Mouse (Mus musculus): ENCODE measurements around the gene Setdb1. TPM values are rescaled to one million over a fixed set of nuclear protein-coding genes. Genes with fewer than 3 reads are reported as not detected.

The Setdb1 gene
- total RNA-seq, 2 experiments from 2014 or later = 23.8 to 30.8 TPM

DNA sequence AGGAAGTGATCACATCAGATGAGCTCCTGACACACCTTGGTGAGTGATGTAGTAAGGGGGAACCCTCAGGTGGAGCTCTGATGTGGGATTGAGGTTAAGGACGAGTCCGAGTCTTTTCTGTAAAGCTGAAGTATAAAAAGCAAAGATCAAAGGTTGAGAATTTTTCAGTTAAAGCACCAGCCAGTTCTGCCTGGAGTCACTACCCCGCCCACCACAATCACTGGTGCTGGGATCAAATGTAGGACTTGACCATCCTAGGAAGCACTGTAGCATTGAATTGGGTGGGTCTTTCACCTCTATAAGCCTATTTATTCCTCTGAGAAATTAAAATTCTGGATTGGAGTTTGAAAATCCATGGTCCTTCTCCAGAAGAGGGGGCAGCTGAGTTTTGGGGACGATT lies 66.0 kb downstream of the Setdb1 start:
- DNase-seq = no peak

DNA sequence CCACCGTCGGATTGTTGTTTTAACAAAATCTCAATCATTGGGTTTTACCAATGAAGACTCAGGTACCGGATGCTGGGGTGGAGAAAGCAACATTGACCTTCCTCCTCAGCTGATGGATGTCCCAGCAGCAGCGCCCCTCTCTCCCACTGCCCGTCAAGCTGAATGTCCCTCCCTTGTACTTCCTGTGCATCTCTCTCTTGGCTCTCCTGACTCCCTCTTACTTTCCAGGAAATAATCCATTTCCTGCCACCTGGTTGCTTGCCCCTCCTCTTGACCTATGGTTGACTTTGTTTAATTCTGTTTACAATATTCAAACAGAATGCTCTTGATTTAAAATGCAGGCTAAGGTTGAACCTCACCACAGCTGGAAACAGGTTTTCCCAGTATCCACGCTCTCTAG lies 66.8 kb downstream of the Setdb1 start:
- no peak for DNase-seq

DNA sequence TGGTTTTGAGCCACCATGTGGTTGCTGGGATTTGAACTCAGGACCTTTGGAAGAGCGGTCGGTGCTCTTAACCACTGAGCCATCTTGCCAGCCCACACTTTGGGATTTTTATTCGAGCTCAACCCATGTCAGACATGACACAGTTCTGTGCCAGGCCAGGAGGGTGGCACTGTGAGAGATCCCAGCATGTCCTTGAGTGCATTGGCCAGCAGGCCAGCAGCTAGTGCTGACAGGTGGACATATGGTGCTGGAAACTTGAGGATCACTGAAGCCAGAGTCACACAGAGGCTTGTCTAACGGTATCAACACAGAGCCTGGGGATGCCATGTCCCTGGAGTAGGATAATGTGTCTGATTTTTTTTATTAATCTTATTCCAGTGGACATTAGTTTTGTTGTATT lies 67.6 kb downstream of the Setdb1 start:
- no peak for DNase-seq

DNA sequence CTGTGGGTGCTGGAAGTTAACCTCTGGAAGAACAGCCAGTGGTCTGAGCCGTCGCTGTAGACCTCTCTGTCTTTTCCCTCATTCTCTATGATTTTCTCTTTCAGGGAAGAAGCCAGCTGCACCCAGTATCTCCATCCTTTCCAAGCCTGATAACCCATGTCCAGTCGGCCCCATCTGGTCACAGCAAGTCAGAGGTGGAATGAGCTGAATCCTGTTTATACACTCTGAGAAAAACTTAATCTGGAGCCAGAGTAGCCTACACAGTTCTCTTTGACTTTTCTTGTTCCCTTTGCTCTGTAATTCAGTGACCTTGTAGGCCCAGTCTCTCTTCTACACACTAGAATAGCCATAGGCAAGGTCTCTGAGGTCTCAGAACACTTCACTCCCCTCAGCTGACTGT lies 69.5 kb downstream of the Setdb1 start:
- no peak for DNase-seq

DNA sequence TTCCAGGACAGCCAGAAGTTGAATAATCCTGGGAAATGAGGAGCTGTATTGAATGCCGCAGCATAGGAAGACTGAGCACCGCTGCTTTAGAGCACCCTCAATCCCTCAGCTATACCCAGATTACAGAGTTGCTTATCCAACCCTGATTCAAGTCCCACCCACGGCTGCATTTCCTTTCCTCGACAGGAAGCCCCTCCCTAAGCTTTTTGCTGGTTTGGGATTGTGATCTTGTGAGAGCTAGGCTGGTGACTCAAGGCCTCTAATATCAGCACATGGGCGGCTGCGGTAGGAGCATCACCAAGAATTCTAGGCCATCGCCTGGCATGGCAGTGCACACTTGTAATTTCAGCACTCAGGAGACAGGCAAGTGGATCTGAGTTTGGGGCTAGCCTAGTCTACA lies 70.5 kb downstream of the Setdb1 start:
- no peak for DNase-seq

DNA sequence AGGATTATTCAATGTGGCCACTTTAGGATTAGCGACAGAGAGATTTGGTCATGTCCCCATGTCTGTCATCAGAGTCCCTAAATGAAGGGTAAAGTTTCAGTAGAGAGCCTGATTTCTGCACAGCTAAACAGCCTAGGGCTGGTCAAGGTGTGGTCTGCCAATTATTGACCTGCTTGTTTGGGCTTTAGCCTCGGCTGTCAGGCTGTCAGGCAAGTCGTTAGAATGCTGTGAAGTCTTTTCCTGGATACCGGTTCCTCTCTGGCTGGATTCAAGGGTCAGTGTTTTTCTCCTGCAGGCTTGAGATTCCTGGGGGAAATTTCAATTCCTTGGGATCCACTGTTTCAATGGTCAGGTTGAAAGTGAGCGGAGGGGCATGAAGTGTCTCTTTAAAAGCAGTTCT lies 71.0 kb downstream of the Setdb1 start:
- no peak for DNase-seq

DNA sequence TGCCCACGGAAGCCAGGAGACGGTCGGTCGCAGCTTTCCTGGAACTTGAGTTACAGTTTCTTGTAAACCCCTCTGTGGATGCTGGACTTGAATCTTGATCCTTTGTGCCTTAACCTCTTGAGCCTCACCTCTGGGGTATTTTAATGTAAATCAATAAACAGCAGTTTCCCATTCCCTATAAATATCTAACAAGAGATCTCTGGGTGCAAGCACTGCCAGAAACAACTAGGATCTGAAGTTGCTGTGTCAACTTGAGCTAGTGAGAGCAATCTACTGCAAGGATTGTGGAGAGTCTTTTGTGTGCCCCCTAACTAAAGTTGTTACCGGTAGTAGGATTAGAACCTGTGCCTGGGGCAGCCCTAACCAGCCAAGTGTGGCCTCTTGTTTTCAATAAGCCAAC lies 71.6 kb downstream of the Setdb1 start:
- no peak for DNase-seq

DNA sequence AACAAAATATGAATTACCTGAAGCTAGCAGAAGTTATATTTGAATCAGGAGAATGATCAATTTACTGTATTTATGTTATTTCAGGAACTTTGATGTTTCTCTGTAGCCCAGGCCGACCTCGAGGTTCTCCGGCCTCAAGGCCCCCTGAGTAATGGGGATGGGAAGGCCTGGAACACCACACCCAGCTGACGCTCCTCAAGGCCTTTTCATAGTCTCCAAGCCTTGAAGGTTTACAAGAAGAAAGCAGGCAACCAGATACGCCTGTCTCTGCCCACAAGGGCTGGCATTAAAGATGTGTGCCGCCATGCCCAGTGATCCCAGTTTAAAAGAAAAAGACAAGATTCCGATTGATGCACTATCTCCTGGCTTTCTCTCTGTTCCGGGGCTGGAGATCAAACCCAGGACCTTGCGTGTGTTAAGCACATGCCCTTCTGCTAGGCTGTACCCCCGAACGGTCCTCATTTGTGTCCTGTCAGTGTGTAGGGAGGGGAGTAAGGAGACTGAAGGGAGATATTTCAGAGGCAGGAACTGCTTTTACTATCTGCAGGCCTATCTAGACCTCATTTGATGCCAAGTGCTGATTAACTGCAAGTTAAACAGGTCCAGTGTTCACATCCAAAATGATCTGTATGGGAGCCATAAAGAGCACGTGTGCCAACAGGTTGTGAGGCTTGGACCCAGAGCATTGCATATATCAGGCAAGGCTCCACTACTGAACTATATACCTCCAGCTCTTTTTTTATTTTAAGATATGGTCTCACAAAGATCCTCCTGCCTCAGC lies 72.3 kb downstream of the Setdb1 start:
- peak; percentile 61 for DNase-seq

DNA sequence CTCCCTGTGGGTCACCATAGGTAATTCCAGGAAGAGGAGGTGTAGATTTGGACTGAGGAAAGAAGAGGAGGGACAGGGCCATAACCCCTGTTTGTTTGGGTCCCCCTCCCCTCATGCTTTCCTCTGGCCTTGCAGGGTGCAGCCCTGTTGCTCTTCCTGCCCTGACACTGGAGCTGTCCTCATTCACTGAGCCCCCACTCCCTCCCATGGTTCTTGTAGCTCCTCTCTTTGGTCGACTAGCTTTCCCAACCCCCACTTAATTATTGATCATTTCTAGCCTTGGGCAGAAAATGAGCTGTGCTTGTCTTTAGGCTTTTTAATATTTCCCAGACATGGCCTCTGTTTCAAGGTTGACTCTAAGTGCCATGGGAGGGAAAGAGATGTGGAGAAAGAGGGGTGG lies 72.9 kb downstream of the Setdb1 start:
- DNase-seq = no peak

DNA sequence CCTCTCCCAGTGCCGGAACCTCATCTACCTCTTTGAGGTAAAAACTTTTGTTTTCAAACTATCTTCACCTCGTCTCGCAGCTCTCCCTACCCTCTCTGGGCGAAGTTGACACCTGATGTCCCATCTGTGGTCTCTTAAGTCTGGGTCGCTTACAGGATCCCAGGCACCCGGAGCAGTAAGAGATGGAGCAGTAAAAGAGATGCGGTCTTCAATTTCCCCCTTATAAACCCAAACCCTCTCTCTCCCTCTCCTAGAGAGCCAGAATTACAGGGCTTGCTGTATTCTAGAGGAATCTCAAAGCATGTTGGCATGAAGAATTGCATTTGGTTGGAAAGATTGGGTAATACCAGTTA lies 73.4 kb downstream of the Setdb1 start:
- no peak for DNase-seq

DNA sequence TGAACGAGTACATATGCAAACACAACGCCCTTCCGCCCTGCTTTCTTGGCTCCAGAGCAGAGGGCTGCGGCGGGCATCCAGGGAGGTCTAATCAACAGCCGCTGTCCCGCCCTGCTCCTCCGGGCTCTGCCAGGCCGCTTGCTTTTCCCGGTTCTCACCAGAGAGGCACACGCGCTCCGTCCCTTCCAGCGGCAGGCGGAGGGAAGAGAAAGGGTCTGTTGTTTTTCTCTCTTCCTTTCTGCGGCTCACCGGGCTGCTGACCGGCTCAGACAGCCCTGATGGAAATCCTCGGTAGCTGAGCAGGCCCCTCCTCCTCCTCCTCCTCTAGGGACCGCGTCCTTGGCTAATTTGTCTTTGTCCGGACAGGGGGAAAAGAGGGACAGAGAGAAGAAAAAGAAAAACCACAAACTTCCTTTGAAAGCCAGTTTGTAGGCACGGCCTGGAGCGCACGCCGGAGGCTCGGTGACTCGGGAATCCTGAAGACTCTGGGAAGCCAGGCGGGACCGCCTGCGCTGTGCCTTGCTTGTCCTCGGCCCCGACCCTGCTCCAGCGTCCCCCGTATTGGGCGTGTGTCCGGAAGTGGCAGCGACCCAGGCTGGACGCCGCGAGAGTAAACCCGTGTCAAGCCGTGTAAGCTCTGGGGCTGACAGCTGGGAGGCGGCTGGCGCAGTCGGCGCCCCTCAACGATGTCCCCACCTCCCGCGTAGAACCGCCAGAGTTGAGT lies 74.0 kb downstream of the Setdb1 start:
- peak; percentile 84 for DNase-seq

DNA sequence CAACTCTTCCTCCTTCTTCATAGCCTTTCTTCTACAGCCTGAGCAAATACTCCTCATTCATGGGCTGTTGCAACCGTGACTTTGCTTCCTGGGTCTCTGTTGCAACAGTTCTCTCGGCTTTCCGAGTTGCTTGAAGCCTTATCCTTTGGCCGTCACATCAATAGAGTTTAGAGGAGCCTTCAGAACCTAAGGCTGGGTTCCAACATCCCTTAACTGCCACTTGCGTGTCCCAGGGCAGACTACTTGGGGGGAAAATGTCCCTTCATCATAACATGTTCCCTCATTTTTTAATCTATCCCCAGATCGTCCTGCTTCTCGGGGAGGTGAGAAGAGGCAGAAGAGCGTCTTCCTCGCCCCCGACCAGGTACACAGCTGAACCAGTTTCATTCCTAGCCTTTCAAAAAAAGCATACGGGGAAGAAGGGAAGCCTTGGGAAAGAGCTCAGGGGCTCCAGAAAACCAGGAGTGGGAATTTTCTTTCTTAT lies 74.6 kb downstream of the Setdb1 start:
- peak; percentile 70 for DNase-seq

DNA sequence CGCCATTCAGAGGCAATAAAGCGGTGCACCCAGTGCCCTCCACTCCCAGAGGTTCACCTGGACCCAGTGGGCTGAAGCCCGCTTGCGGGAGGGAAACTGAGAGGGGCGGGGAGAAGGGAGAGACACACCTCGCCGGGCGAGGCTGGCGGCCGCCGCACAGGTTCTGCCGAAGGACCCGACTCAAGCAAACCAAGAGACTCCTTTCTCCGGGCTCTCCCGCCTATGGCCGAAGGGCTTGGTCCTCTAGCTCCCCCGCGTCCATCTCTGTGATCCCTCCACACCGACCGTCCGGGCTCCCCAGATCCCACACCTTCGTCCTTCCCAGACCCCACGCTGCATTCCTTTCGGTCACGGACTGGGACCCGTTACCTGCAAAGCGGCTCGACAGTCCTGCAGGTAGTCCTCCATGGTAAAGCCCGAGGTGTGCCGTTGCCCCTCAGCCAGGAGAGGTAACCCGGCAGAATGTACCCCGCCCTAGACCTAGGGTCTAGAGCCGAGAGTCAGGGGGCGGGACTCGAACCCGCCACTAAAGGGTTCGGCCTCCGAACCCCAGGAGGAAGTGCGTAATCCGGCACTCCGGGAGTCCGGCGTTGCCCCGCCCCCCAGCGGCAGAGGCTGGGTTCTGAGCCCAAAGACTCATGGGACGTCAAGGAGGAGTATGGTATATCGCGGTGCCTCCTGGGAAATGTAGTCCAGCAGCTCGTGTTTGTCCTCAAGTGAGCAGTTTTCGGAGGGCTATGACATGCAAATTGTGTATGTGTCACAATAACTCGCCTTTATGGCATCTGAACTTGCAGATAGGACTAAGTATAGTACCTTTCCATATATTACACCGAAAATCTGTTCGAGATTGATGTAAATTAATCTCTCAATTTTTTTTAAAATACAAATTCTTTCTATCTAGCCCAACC lies 75.5 kb downstream of the Setdb1 start, which contains the start of the genes Mindy1 and Prune1:
TSS of gene Mindy1 (plus strand) at position 130 of the 911 bp plus-strand sequence.
TSS of gene Prune1 (minus strand) at position 861 of the 911 bp plus-strand sequence.
- peak; percentile 99 for DNase-seq

DNA sequence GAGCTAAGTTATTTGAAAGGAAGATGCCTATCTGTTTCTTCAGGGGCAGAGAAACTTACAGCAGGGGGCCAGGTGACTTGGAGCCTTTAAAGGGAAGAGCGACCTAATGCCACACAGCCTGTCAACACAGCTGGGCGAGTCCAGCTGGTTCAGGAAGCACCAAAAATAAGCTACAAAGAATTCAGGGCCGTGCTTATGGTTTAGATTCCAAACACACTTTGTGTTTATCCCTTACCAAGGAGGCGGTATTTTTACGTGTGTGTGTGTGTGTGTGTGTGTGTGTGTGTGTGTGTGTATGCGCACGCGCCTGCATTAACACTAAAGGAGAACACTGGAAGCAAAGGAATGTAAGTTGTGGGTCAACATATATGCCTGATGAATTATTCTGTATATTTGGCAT lies 76.3 kb downstream of the Setdb1 start:
- DNase-seq = peak; percentile 45

DNA sequence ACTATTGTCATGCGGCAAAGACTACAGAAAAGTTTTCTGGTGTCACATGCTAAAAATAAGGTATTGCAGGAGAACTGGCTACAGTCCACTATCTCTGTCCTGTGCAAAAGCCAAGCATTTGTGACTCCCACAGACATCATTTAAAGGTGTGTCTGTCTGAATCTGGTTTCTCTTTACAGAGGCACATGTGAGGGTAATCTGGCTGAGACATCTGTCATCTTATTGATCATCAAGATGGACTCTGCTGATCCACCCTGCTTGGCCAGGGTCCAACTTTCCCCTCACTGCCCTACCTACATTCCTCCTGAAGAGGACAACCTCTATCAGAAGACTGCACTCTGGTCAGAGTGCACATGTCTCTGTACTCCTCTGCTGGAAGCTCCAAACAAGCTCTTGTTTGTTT lies 79.9 kb downstream of the Setdb1 start:
- no peak for DNase-seq

DNA sequence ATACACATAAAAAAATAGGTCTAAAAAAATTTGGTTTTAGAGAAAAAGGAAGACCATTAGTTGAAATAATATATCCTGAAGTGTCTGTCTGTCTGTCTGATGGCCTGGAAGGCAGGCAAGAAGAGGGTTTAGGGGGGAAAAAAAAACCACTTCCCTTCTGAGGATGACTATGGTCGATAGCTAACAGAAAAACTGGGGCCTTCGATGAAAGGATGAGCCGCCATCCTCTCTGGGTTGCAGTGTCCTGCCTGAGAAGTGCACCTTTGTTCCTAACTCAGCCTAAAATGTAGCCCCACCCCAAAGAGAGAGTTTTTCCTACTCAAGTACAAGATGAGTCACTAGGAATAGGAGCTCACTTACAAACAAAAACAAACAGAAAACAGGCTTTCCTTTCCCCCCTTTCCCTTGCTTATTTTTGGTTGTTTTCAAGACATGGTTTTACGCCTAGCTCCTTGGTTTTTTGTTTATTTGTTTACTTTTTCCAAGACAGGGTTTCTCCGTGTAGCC lies 80.5 kb downstream of the Setdb1 start:
- DNase-seq = no peak

DNA sequence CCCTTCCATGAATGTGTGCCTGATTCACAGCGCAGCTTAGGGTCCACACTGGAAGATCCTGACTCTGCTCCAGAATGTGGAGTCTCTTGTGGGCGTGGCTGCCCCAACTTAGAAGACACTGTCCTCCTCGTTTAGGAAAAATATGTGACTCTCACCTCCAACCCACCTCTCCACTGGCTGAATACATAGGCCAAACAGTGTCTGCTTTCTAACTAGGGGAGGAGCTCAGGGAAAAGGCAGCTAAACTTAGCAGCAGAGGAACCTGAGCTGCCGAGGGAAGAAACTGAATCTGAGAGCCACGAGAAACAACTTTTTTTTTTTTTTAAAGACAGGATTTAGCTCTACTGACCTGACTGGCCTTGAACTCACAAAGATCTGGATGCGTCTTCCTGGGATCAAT lies 81.8 kb downstream of the Setdb1 start:
- no peak for DNase-seq

DNA sequence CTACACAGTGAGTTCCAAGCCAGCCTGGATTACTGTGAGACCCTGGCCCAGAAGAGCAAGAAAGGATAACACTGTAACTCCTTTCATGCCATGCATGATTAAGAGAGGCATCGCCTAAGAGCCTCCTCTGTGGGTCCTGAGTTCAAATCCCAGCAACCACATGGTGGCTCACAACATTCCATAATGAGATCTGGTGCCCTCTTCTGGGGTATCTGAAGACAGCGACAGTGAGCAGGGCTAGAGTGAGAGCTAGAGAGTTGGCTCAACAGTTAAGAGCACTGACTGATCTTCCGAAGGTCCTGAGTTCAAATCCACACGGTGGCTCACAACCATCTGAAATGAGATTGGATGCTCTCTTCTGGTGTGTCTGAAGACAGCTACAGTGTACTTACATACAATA lies 82.5 kb downstream of the Setdb1 start:
- no peak for DNase-seq
